Mouse (Mus musculus) c-Kit-positive CD71-positive TER-119-positive erythroid progenitor cells, embryonic 14.5 days (primary cell): ENCODE results near the gene Prdx6b.

Source experiments
- DNase-seq: peaks from one replicate; pipeline ENCODE4 v3.0.0-alpha.2; 2013; ENCODE audit warnings: low spot score

Prdx6b gene

GRCm38 (mm10) chr2:80292172-80292571, at the start of gene Prdx6b:
TSS of gene Prdx6b (plus strand) at chr2:80292472.
- no peak for DNase-seq

GRCm38 (mm10) chr2:80247466-80247865, 44.8 kb upstream of the Prdx6b start:
- no peak for DNase-seq

- DNase-seq: no peak
Measured at GRCm38 (mm10) chr2:80247868-80248267, 44.4 kb upstream of the Prdx6b start.

GRCm38 (mm10) chr2:80259888-80260672, 32.2 kb upstream of the Prdx6b start:
- DNase-seq: no peak

GRCm38 (mm10) chr2:80266894-80267293, 25.4 kb upstream of the Prdx6b start:
- DNase-seq: peak; percentile 16

GRCm38 (mm10) chr2:80268053-80268452, 24.2 kb upstream of the Prdx6b start:
- DNase-seq: peak; percentile 23

- no peak for DNase-seq
Measured at GRCm38 (mm10) chr2:80271431-80271830, 20.8 kb upstream of the Prdx6b start.

- no peak for DNase-seq
Measured at GRCm38 (mm10) chr2:80273038-80273437, 19.2 kb upstream of the Prdx6b start.

- DNase-seq: no peak
Measured at GRCm38 (mm10) chr2:80273763-80274162, 18.5 kb upstream of the Prdx6b start.

- peak; percentile 11 for DNase-seq
Measured at GRCm38 (mm10) chr2:80275136-80275535, 17.1 kb upstream of the Prdx6b start.

GRCm38 (mm10) chr2:80282214-80282613, 10.1 kb upstream of the Prdx6b start:
- DNase-seq: no peak

GRCm38 (mm10) chr2:80286397-80286796, 5.9 kb upstream of the Prdx6b start:
- no peak for DNase-seq

- no peak for DNase-seq
Measured at GRCm38 (mm10) chr2:80298334-80298733, 6.1 kb downstream of the Prdx6b start.

- no peak for DNase-seq
Measured at GRCm38 (mm10) chr2:80300806-80301205, 8.5 kb downstream of the Prdx6b start.

GRCm38 (mm10) chr2:80303957-80304356, 11.7 kb downstream of the Prdx6b start:
- no peak for DNase-seq

GRCm38 (mm10) chr2:80307701-80308100, 15.4 kb downstream of the Prdx6b start:
- no peak for DNase-seq

GRCm38 (mm10) chr2:80309775-80310174, 17.5 kb downstream of the Prdx6b start:
- DNase-seq: no peak

GRCm38 (mm10) chr2:80310772-80311171, 18.5 kb downstream of the Prdx6b start:
- DNase-seq: no peak

- DNase-seq: no peak
Measured at GRCm38 (mm10) chr2:80311350-80311749, 19.1 kb downstream of the Prdx6b start.

GRCm38 (mm10) chr2:80314201-80314600, 21.9 kb downstream of the Prdx6b start:
- DNase-seq: no peak

GRCm38 (mm10) chr2:80314854-80315241, 22.6 kb downstream of the Prdx6b start:
- DNase-seq: no peak

- peak; percentile 82 for DNase-seq
Measured at GRCm38 (mm10) chr2:80315242-80316161, 23.2 kb downstream of the Prdx6b start, which contains the start of gene Dnajc10. TSS of gene Dnajc10 (plus strand) at chr2:80315466.

- DNase-seq: no peak
Measured at GRCm38 (mm10) chr2:80322878-80323277, 30.6 kb downstream of the Prdx6b start.
